Mouse (Mus musculus): ENCODE results near the gene Pgm2. TPM values are rescaled to one million over a fixed set of nuclear protein-coding genes. Genes with fewer than 3 reads are reported as not detected.

Gene Pgm2
- polyA plus RNA-seq (2015; fragmentation: Nextera tagmentation; extraction: Ambion mirVana), result 29.5 and 31.0 TPM in 2 replicates

GRCm38 (mm10) chr5:64092748-64093292, at the start of gene Pgm2:
Gene Pgm2 (plus strand): TSS chr5:64092950.

GRCm38 (mm10) chr5:64155861-64156550, 63.3 kb downstream of the Pgm2 start, which contains the start of gene Tbc1d1:
Gene Tbc1d1 (plus strand): TSS chr5:64156305.

Small RNA genes lying within 50 kb of the gene (microRNA-seq; reads per million reads assigned to microRNA genes)
- gene Gm22395, result not detected
- not detected for gene Gm23967

Other genes with a start within 250 kb of the Pgm2 start
- 22.4 and 30.5 TPM in 2 replicates for gene Rell1, start 124.1 kb upstream of the Pgm2 start, polyA plus RNA-seq (2015; fragmentation: Nextera tagmentation; extraction: Ambion mirVana)
- gene Tbc1d1, start 63.4 kb downstream of the Pgm2 start, polyA plus RNA-seq (2015; fragmentation: Nextera tagmentation; extraction: Ambion mirVana), result 35.5 and 37.5 TPM in 2 replicates

Data from urinary bladder, postnatal 0 days (tissue).